ENCODE assay signal across 17 mouse cellular contexts in genomic region chr16:34260971-34261924, GRCm38 (mm10).
DNase-seq lines count a peak whose midpoint lies in the region; ATAC-seq and TF ChIP-seq lines count a peak whose summit lies in the region.
"Had no signal": no experiment of that assay in that cellular context is flagged by ENCODE, and none has a peak within 500 bp of the region (broad histone marks: within the 10 kb centered on the region; RNA-seq: fewer than 3 reads in every experiment).

No protein-coding gene starts in this region.

- H3K27ac ChIP-seq in heart, embryonic 12.5 days (ENCODE audit: poor library complexity, severe bottlenecking): peak overlapping the region; percentile 35; the same call in 1 of the 2 replicates
- H3K27ac ChIP-seq in layer of hippocampus, adult 2 months: peak overlapping the region; percentile 96
- H3K27ac ChIP-seq in hindbrain, postnatal 0 days: no peak overlapping the region
- peak overlapping the region; percentile 28; the same call in 1 of the 2 replicates for H3K27ac ChIP-seq in olfactory bulb, adult 2 months (ENCODE audit: insufficient read depth, low read depth, low read length)
- H3K27ac ChIP-seq: embryonic facial prominence, embryonic 13.5 days; forebrain, embryonic 13.5 days; gastrocnemius, adult 2 months; liver, embryonic 12.5 days had no signal

- peaks cover 4% of the 10 kb centered on the region; the same call in 1 of the 2 replicates for H3K36me3 ChIP-seq in heart, embryonic 12.5 days
- no peaks in the 10 kb centered on the region for H3K36me3 ChIP-seq in hindbrain, postnatal 0 days (ENCODE audit: insufficient read depth, low read length)
- H3K36me3 ChIP-seq: liver, embryonic 12.5 days had no signal

- no peak for TF ChIP-seq POLR2A in olfactory bulb, adult 2 months (IDR thresholded peaks at IDR 0.05; ENCODE audit: insufficient read depth, low read depth, low read length)

- H3K4me3 ChIP-seq in heart, embryonic 12.5 days: peak overlapping the region; percentile 39
- peak overlapping the region; percentile 70 for H3K4me3 ChIP-seq in layer of hippocampus, adult 2 months
- no peak overlapping the region for H3K4me3 ChIP-seq in hindbrain, postnatal 0 days (ENCODE audit: low read length)
- H3K4me3 ChIP-seq in olfactory bulb, adult 2 months (ENCODE audit: insufficient read depth, low read depth, low read length): peak overlapping the region; percentile 42
- H3K4me3 ChIP-seq: embryonic facial prominence, embryonic 13.5 days; forebrain, embryonic 13.5 days; gastrocnemius, adult 2 months; liver, embryonic 12.5 days had no signal

- DNase-seq in heart, postnatal 14 days: no peak
- DNase-seq in layer of hippocampus, adult 2 months (ENCODE audit: low spot score in 2 of 2): no peak
- DNase-seq in layer of hippocampus, adult 8-10 months (ENCODE audit: low spot score in 2 of 2): no peak
- DNase-seq in hindbrain, postnatal 0 days (ENCODE audit: low spot score): peak; percentile 42
- DNase-seq in embryo, embryonic 9.5 days (ENCODE audit: extremely low spot score): no peak
- DNase-seq in cerebellum, adult 9-10 months: no peak
- DNase-seq: cerebellum, postnatal 36 days; gastrocnemius, adult 2 months; kidney, adult 18-20 months; kidney, postnatal 14 days; lung, postnatal 10 days; thymus, adult 2 months had no signal

- H3K27me3 ChIP-seq in heart, embryonic 12.5 days (replicated peaks): no peaks in the 10 kb centered on the region
- H3K27me3 ChIP-seq in hindbrain, postnatal 0 days (ENCODE audit: insufficient read depth, low read length): no peaks in the 10 kb centered on the region
- H3K27me3 ChIP-seq: embryonic facial prominence, embryonic 13.5 days; forebrain, embryonic 13.5 days; liver, embryonic 12.5 days had no signal

- H3K4me2 ChIP-seq in heart, embryonic 12.5 days: peak overlapping the region; percentile 60
- H3K4me2 ChIP-seq in hindbrain, postnatal 0 days (ENCODE audit: low read depth, low read length): no peak overlapping the region
- H3K4me2 ChIP-seq: embryonic facial prominence, embryonic 13.5 days; forebrain, embryonic 13.5 days; liver, embryonic 12.5 days had no signal

- H3K9me3 ChIP-seq in heart, embryonic 12.5 days (replicated peaks): no peaks in the 10 kb centered on the region
- no peaks in the 10 kb centered on the region for H3K9me3 ChIP-seq in hindbrain, postnatal 0 days (ENCODE audit: low read length)
- H3K9me3 ChIP-seq: embryonic facial prominence, embryonic 13.5 days; forebrain, embryonic 13.5 days; liver, embryonic 12.5 days had no signal

- 35% methylated on average over 10 of the region's 10 CpGs for WGBS in heart, embryonic 12.5 days
- 43% methylated on average over 10 of the region's 10 CpGs for WGBS in hindbrain, postnatal 0 days
- 46% methylated on average over 10 of the region's 10 CpGs for WGBS in olfactory bulb, adult 2 months

- TF ChIP-seq CTCF in layer of hippocampus, adult 2 months (conservative IDR thresholded peaks at IDR 0.05): no peak
- no peak for TF ChIP-seq CTCF in hindbrain, postnatal 0 days (IDR thresholded peaks at IDR 0.05; ENCODE audit: low read depth)
- TF ChIP-seq CTCF in olfactory bulb, adult 2 months (IDR thresholded peaks at IDR 0.05; ENCODE audit: insufficient read depth, low read depth, low read length): no peak

- H3K9ac ChIP-seq in heart, embryonic 12.5 days: no peak overlapping the region; the same call in 1 of the 2 replicates
- no peak overlapping the region for H3K9ac ChIP-seq in hindbrain, postnatal 0 days (replicated peaks; ENCODE audit: low read length)
- H3K9ac ChIP-seq: embryonic facial prominence, embryonic 13.5 days; forebrain, embryonic 13.5 days; liver, embryonic 12.5 days had no signal

- intact Hi-C loops in heart, postnatal 14 days (cut with DNase I): no loop called here

- peaks cover 29% of the 10 kb centered on the region for H3K4me1 ChIP-seq in heart, embryonic 12.5 days (replicated peaks)
- H3K4me1 ChIP-seq in hindbrain, postnatal 0 days (ENCODE audit: insufficient read depth, low read length): no peaks in the 10 kb centered on the region
- peaks cover 14% of the 10 kb centered on the region for H3K4me1 ChIP-seq in olfactory bulb, adult 2 months (ENCODE audit: control insufficient read depth, insufficient read depth, low read length)
- H3K4me1 ChIP-seq: liver, embryonic 12.5 days had no signal

- ATAC-seq in heart, embryonic 12.5 days (ENCODE audit: insufficient number of reproducible peaks, low FRiP score): no peak
- no peak for ATAC-seq in hindbrain, postnatal 0 days
- ATAC-seq: forebrain, embryonic 13.5 days; liver, embryonic 12.5 days had no signal
